Mouse (Mus musculus): ENCODE measurements around the gene Nup62. TPM values are rescaled to one million over a fixed set of nuclear protein-coding genes. Genes with fewer than 3 reads are reported as not detected.
A peak's percentile ranks its signal among the peaks of the same experiment; 100 is the strongest.

Gene Nup62
- polyA plus RNA-seq, 1 experiment from 2014 or later, result 98.6 TPM

DNA sequence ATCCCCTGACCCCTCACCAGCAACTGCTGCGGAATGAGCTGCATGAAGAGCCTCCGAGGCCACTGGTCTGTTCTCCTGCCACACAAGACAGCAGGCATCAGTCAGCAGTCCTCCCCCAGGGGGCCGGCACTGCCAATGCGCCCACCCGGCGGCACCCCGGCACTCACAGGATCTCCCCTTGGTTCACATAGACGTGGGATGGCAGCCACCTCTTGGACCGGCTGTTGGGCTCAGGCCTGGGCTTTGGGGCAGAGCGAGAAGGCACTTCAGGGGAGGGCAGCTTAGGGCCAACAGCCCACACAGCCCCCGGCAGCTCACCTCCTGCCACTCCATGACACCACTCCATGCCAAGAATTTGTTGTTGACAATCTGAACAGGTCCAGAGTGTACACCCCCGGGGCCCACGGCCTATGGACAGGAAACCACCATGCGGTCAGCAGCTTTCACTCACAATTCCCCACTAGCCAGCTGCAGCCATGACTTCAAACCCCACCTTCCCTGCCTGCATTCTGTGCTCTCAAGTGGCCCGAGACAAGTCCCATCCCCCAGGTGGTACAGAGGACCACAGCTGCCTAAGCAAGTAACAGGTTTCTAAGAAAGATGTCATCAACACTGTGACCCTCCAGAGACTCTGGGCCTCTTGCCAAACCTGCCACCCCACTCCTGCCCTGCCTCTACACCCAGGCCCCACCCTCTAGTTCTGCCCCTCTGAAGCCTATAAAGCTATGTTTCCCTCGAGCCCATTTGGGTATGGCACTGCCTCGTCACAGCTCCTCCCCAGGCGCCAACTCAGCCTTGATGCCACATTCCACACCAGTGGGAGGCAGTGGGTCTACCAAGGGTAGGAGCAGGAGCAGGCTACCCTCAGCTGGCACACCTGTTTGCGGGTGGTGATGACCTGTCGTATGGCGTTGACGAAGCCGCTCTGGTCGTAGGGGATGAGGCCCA, 49.0 kb downstream of the Nup62 start:
- H3K9me3 ChIP-seq (ENCODE audit: control insufficient read depth, low read length), result no peaks in the 10 kb centered on the region
- no peak overlapping the region for H3K4me3 ChIP-seq (ENCODE audit: low read length)
- H3K4me1 ChIP-seq (replicated peaks; ENCODE audit: control insufficient read depth, insufficient read depth, low read length), result peaks cover 46% of the 10 kb centered on the region
- WGBS, result 69% methylated on average over 24 of the region's 24 CpGs
- H3K36me3 ChIP-seq (ENCODE audit: control insufficient read depth, insufficient read depth, low read length), result peaks cover 35% of the 10 kb centered on the region
- no peaks in the 10 kb centered on the region for H3K27me3 ChIP-seq (ENCODE audit: control insufficient read depth, insufficient read depth, low read depth, low read length)
- peak overlapping the region; percentile 38 for H3K27ac ChIP-seq (ENCODE audit: low read length)
- H3K4me2 ChIP-seq (ENCODE audit: low read depth, low read length), result no peak overlapping the region
- no peak for ATAC-seq (ENCODE audit: low read depth)
- no peak overlapping the region for H3K9ac ChIP-seq (ENCODE audit: low read length)

- Histone ChIP-seq H3K9me3 (ENCODE audit: control insufficient read depth, low read length) (no peaks in the 10 kb centered on the region), H3K4me2 (ENCODE audit: low read depth, low read length) (peak overlapping the region; percentile 65), H3K4me1 (replicated peaks; ENCODE audit: control insufficient read depth, insufficient read depth, low read length) (peaks cover 47% of the 10 kb centered on the region), H3K9ac (ENCODE audit: low read length) (peak overlapping the region; percentile 100), H3K27ac (ENCODE audit: low read length) (peak overlapping the region; percentile 70), H3K36me3 (ENCODE audit: control insufficient read depth, insufficient read depth, low read length) (peaks cover 35% of the 10 kb centered on the region), H3K27me3 (ENCODE audit: control insufficient read depth, insufficient read depth, low read depth, low read length) (no peaks in the 10 kb centered on the region), H3K4me3 (ENCODE audit: low read length) (peak overlapping the region; percentile 12)
- WGBS, result 36% methylated on average over 15 of the region's 15 CpGs
- peak; percentile 17 for ATAC-seq (ENCODE audit: low read depth)
Observed at GRCm38 (mm10) chr7:44866276-44867009, 50.6 kb downstream of the Nup62 start.

- Histone ChIP-seq H3K4me1 (replicated peaks; ENCODE audit: control insufficient read depth, insufficient read depth, low read length) (peaks cover 47% of the 10 kb centered on the region), H3K4me3 (ENCODE audit: low read length) (peak overlapping the region; percentile 96), H3K4me2 (ENCODE audit: low read depth, low read length) (peak overlapping the region; percentile 65), H3K36me3 (ENCODE audit: control insufficient read depth, insufficient read depth, low read length) (peaks cover 35% of the 10 kb centered on the region), H3K9ac (ENCODE audit: low read length) (peak overlapping the region; percentile 100), H3K27ac (ENCODE audit: low read length) (peak overlapping the region; percentile 70), H3K9me3 (ENCODE audit: control insufficient read depth, low read length) (no peaks in the 10 kb centered on the region), H3K27me3 (ENCODE audit: control insufficient read depth, insufficient read depth, low read depth, low read length) (no peaks in the 10 kb centered on the region)
- ATAC-seq (ENCODE audit: low read depth), result no peak
- 33% methylated on average over 19 of the region's 19 CpGs for WGBS
Observed at GRCm38 (mm10) chr7:44867010-44867702, 51.3 kb downstream of the Nup62 start.

DNA sequence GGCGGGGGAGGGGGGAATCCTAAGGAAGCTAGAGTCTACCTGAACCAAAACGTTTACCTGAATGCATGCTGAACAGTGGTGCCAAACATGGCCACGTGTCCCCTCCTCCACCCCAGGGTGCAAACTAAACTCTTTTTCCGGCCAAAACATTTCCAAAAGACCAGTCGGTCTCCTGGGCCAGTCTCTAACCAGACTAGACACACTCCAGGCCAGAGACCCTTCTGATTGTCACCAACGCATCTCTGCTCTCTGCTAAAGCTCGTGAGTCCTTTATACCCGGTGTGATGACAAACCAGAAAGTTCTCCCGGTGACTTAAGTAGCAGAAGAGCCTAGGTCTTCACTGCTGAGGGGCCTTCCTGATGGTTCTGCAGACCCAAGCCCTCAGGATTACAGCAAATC, 51.9 kb downstream of the Nup62 start:
- Histone ChIP-seq H3K4me3 (ENCODE audit: low read length) (peak overlapping the region; percentile 96), H3K27ac (ENCODE audit: low read length) (peak overlapping the region; percentile 70), H3K9ac (ENCODE audit: low read length) (peak overlapping the region; percentile 100), H3K9me3 (ENCODE audit: control insufficient read depth, low read length) (no peaks in the 10 kb centered on the region), H3K4me1 (replicated peaks; ENCODE audit: control insufficient read depth, insufficient read depth, low read length) (peaks cover 47% of the 10 kb centered on the region), H3K27me3 (ENCODE audit: control insufficient read depth, insufficient read depth, low read depth, low read length) (no peaks in the 10 kb centered on the region), H3K36me3 (ENCODE audit: control insufficient read depth, insufficient read depth, low read length) (peaks cover 29% of the 10 kb centered on the region), H3K4me2 (ENCODE audit: low read depth, low read length) (peak overlapping the region; percentile 65)
- no peak for ATAC-seq (ENCODE audit: low read depth)
- WGBS, result 20% methylated on average over 9 of the region's 9 CpGs

DNA sequence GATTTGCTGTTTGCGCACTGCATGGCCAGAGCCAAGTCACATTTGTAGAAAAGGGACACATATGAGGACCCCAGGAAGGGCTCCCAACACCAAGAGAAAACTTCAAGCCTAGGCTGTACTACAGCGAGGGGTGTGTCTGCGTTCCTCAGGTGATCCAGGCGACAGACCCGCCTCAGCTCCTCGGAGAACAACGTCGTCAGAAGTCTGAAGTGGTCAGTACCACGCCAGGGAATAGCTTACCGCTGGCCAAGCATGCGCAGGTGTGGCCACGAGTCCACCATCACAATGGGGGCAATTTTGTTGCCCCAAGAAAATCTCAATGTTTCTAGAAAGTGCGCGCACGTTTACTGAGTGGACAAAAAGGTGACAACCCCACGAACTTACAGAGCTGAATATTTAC, 52.6 kb downstream of the Nup62 start:
- Histone ChIP-seq H3K4me1 (replicated peaks; ENCODE audit: control insufficient read depth, insufficient read depth, low read length) (peaks cover 52% of the 10 kb centered on the region), H3K36me3 (ENCODE audit: control insufficient read depth, insufficient read depth, low read length) (peaks cover 23% of the 10 kb centered on the region), H3K4me3 (ENCODE audit: low read length) (peak overlapping the region; percentile 96), H3K27ac (ENCODE audit: low read length) (peak overlapping the region; percentile 100), H3K9me3 (ENCODE audit: control insufficient read depth, low read length) (no peaks in the 10 kb centered on the region), H3K27me3 (ENCODE audit: control insufficient read depth, insufficient read depth, low read depth, low read length) (no peaks in the 10 kb centered on the region), H3K9ac (ENCODE audit: low read length) (peak overlapping the region; percentile 100), H3K4me2 (ENCODE audit: low read depth, low read length) (peak overlapping the region; percentile 65)
- peak; percentile 13; the same call in 1 of the 2 replicates for ATAC-seq (ENCODE audit: low read depth)
- WGBS, result 3% methylated on average over 16 of the region's 16 CpGs

DNA sequence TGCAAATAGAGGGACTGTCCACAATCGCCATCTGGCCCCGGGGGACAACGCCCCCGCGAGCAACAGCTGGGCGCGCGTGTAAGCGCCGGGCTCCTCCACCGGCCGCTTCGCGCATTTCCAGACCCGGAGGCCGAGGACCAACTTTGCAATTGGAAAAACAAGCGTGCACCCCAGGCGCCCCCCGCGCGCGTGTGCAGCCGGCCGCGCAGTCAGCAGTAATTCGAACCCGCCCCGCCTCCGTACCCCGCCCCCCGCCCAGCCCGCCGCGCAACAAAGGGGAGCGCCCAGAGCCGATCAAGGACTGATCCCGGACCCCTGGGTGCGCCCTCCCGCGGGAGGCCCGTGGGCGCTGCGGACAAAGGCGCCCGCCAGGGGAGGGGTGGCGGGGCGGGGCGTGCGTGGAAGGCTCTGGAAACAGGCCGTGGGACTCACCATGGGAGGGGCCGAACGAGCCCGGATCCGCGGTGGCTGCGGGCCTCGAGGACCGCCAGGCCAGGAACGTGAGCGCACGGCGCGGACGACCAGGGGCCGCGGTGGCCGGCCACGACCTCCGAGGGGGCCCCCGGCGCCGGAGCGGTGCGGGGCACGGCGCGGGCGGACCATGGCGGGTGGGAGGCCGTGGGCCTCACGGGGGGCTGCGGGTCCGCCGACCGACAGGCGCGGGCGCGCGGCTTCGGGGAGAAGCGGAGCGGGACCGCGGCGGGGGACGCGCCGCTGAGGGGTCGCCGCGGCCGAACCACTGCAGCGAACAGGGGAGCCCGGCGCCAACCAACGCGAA, 53.2 kb downstream of the Nup62 start:
- Histone ChIP-seq H3K4me2 (ENCODE audit: low read depth, low read length) (peak overlapping the region; percentile 65), H3K4me3 (ENCODE audit: low read length) (peak overlapping the region; percentile 96), H3K27me3 (ENCODE audit: control insufficient read depth, insufficient read depth, low read depth, low read length) (no peaks in the 10 kb centered on the region), H3K4me1 (replicated peaks; ENCODE audit: control insufficient read depth, insufficient read depth, low read length) (peaks cover 52% of the 10 kb centered on the region), H3K9ac (ENCODE audit: low read length) (peak overlapping the region; percentile 100), H3K27ac (ENCODE audit: low read length) (peak overlapping the region; percentile 100), H3K9me3 (ENCODE audit: control insufficient read depth, low read length) (no peaks in the 10 kb centered on the region), H3K36me3 (ENCODE audit: control insufficient read depth, insufficient read depth, low read length) (peaks cover 16% of the 10 kb centered on the region)
- under 1% methylated on average over 81 of the region's 108 CpGs for WGBS
- ATAC-seq (ENCODE audit: low read depth), result peak; percentile 65

DNA sequence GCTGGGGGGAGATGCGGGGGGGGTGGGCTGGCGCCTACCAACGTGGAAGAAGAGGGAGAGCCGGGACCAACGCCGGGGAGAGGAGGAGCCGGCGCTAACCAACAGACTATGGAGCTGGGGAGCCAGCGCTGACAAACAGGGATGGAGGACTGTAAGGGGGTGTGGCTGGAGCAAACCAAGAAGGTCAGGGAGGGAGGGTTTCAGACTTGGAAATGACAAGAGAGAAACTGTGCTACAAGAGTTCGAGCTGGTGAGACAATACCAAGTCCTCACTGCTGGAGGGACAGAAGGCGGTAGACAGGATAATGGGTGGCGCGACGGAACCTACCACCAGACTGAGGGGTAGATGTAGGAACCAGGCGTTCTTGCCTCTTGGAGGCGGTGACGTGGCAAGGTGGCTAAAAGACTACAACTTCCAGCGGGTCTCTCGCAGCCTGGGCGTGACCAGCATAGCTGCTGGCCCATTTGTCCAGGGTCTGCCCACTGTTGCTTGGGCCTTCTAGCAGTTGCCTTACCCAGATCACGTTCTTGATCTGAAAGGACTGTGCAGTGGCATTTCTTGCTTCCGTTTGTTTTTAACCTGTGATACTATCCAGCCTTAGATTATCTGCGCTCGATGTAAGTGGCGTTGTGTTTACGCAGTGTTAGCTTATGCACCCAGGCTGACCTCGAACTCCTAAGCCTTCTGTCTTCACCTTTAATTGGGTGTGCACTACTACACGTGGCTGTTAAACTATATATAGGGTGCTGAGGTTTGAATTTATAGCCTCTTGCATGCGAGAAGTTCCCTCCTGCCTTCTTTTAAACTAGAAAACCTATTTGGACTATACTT, 54.0 kb downstream of the Nup62 start, which contains the start of gene Ptov1:
Gene Ptov1 (minus strand): TSS at position 92 of the 832 bp plus-strand sequence.
- WGBS, result 2% methylated on average over 29 of the region's 29 CpGs
- peak within 1 kb of the TSS; percentile 100 for H3K9ac ChIP-seq (ENCODE audit: low read length)
- ATAC-seq (ENCODE audit: low read depth), result peak; percentile 92
- H3K4me1 ChIP-seq (replicated peaks; ENCODE audit: control insufficient read depth, insufficient read depth, low read length), result peaks cover 47% of the 10 kb centered on the region
- peaks cover 8% of the 10 kb centered on the region for H3K36me3 ChIP-seq (ENCODE audit: control insufficient read depth, insufficient read depth, low read length)
- peak within 1 kb of the TSS; percentile 65 for H3K4me2 ChIP-seq (ENCODE audit: low read depth, low read length)
- H3K27ac ChIP-seq (ENCODE audit: low read length), result peak within 1 kb of the TSS; percentile 100
- H3K27me3 ChIP-seq (ENCODE audit: control insufficient read depth, insufficient read depth, low read depth, low read length), result no peaks in the 10 kb centered on the region
- H3K9me3 ChIP-seq (ENCODE audit: control insufficient read depth, low read length), result no peaks in the 10 kb centered on the region
- peak within 1 kb of the TSS; percentile 96 for H3K4me3 ChIP-seq (ENCODE audit: low read length)

DNA sequence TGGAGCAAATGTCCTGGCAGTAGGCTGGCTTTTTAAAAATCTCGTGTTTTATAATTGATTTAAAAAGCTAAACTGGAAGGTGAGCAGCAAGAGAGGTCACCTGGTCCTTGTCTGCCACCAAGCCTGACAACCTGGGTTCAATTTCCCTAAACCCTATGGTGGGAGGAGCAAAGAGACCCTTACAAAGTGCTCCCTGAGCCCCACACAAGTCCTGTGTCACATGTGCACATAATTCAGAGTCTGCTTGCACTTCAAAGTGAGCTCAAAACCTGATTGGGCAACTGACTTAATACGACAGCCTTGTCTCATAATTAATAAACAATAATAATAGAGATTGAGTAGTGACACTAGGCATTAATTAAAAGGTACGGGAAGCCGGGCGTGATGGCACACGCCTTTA, 54.7 kb downstream of the Nup62 start:
- no peaks in the 10 kb centered on the region for H3K9me3 ChIP-seq (ENCODE audit: control insufficient read depth, low read length)
- H3K27me3 ChIP-seq (ENCODE audit: control insufficient read depth, insufficient read depth, low read depth, low read length), result no peaks in the 10 kb centered on the region
- H3K4me1 ChIP-seq (replicated peaks; ENCODE audit: control insufficient read depth, insufficient read depth, low read length), result peaks cover 40% of the 10 kb centered on the region
- H3K36me3 ChIP-seq (ENCODE audit: control insufficient read depth, insufficient read depth, low read length), result 0 out of 2 replicates have a peak, but pooled peaks cover 2% of the 10 kb centered on the region
- peak overlapping the region; percentile 100 for H3K9ac ChIP-seq (ENCODE audit: low read length)
- H3K4me2 ChIP-seq (ENCODE audit: low read depth, low read length), result peak overlapping the region; percentile 65
- peak overlapping the region; percentile 96 for H3K4me3 ChIP-seq (ENCODE audit: low read length)
- ATAC-seq (ENCODE audit: low read depth), result no peak
- H3K27ac ChIP-seq (ENCODE audit: low read length), result peak overlapping the region; percentile 100
- 80% methylated on average over 6 of the region's 6 CpGs for WGBS

All from lung, embryonic 16.5 days (tissue).